Mouse (Mus musculus): ENCODE measurements around the gene Rbsn.

- TF ChIP-seq CTCF (IDR thresholded peaks at IDR 0.05; ENCODE audit: low read depth) (no peak), EP300 (optimal IDR thresholded peaks at IDR 0.05) (no peak)
Observed at GRCm38 (mm10) chr6:92145881-92146280, 68.8 kb downstream of the Rbsn start.

Data from stomach, postnatal 0 days (tissue).